Mouse (Mus musculus) liver, embryonic 14.5 days (tissue): ENCODE data around the gene Tas2r136. TPM values are rescaled to one million over a fixed set of nuclear protein-coding genes. Genes with fewer than 3 reads are reported as not detected.

ENCODE experiments used
- ATAC-seq: fragments of 200-750 bp; cut with Nextera tagmentation; 2 replicates; pipeline ENCODE4 v1.8.0; 2017; ENCODE audit warnings: moderate number of reproducible peaks, mild to moderate bottlenecking, moderate library complexity; ENCODE audit not compliant: insufficient read depth
- DNase-seq, 3 experiments: peaks; one replicate each; pipeline ENCODE4 v3.0.0-alpha.2; 2012 to 2013; ENCODE audit warnings: low read depth in 3 of 3, low spot score in 3 of 3
- H3K27ac ChIP-seq: fragments of 300-500 bp; sonication (generic); 2 replicates; pipeline ENCODE4 v1.5.1; 2014; ENCODE audit warnings: moderate library complexity, mild to moderate bottlenecking, control low read depth, inconsistent platforms
- H3K27me3 ChIP-seq: fragments of 300-500 bp; sonication (generic); 2 replicates; pipeline ENCODE4 v1.6.1; 2014; ENCODE audit warnings: mild to moderate bottlenecking, low read length, moderate library complexity; ENCODE audit not compliant: control insufficient read depth, insufficient read depth
- H3K36me3 ChIP-seq: fragments of 300-500 bp; sonication (generic); replicated peaks from 2 replicates; pipeline ENCODE4 v1.6.1; 2014; ENCODE audit warnings: low read depth; ENCODE audit not compliant: control insufficient read depth, insufficient read depth
- H3K4me1 ChIP-seq, 2 experiments: fragments of 200-500 bp in 1 of 2; fragments of 300-500 bp in 1 of 2; sonication (generic) in 1 of 2; replicated peaks; 2 replicates each; pipeline ENCODE4 v1.6.1; 2012 to 2014; ENCODE audit warnings: antibody characterized with exemption in 1 of 2, inconsistent platforms in 1 of 2, low read length in 1 of 2; ENCODE audit not compliant: control insufficient read depth in 2 of 2, insufficient read depth in 2 of 2
- H3K4me2 ChIP-seq: fragments of 300-500 bp; sonication (generic); 2 replicates; pipeline ENCODE4 v1.6.1; 2014; ENCODE audit warnings: low read depth, mild to moderate bottlenecking, control low read depth, moderate library complexity
- H3K4me3 ChIP-seq, 2 experiments: fragments of 200-500 bp in 1 of 2; fragments of 300-500 bp in 1 of 2; sonication (generic) in 1 of 2; 2 replicates each; pipeline ENCODE4 v1.5.1; 2012 to 2014; ENCODE audit warnings: low read depth in 2 of 2, low read length in 2 of 2, mild to moderate bottlenecking in 2 of 2, control low read depth in 1 of 2, inconsistent platforms in 1 of 2, moderate library complexity in 1 of 2; ENCODE audit not compliant: insufficient read depth in 1 of 2
- H3K9ac ChIP-seq: fragments of 300-500 bp; sonication (generic); replicated peaks from 2 replicates; pipeline ENCODE4 v1.6.1; 2014; ENCODE audit warnings: mild to moderate bottlenecking, control low read depth, moderate library complexity
- H3K9me3 ChIP-seq: fragments of 300-500 bp; sonication (generic); 2 replicates; pipeline ENCODE4 v1.6.1; 2016; ENCODE audit warnings: low read length, mixed read lengths; ENCODE audit not compliant: control insufficient read depth
- CTCF ChIP-seq: IDR thresholded peaks from 2 replicates; pipeline ENCODE4 v1.5.1; 2016; ENCODE audit warnings: antibody characterized with exemption, low read depth, control low read depth
- EP300 ChIP-seq: IDR thresholded peaks from 2 replicates; pipeline ENCODE4 v1.6.1; 2016; ENCODE audit warnings: antibody characterized with exemption, low read depth
- WGBS: fragments of 180-500 bp; shearing (Covaris S2); extraction: QIAGEN DNeasy Blood & Tissue Kit; methylation state at CpG from one replicate; pipeline ENCODE4 v1.1.7; 2014; ENCODE audit not compliant: insufficient replicate concordance; 5-methylcytosine and 5-hydroxymethylcytosine counted together
- polyA plus RNA-seq, 2 experiments: library from polyadenylated mRNA; depleted of rRNA in 1 of 2; stranded (reverse) in 1 of 2; unstranded in 1 of 2; fragments of >200 nt; fragmentation: Nextera tagmentation in 1 of 2; extraction: Ambion mirVana in 1 of 2; gene quantifications; 2 replicates each; pipeline versions ENCODE4 v1.2.1 to v1.2.3; 2012 to 2014

Tas2r136 gene
- polyA plus RNA-seq, 2 experiments = not detected

GRCm38 (mm10) chr6:132750206-132750605, 27.8 kb downstream of the Tas2r136 start:
- DNase-seq (no peak), ATAC-seq (no peak)
- no peak for TF ChIP-seq EP300
- TF ChIP-seq CTCF = no peak
- no peaks in the 10 kb centered on the region for H3K27me3 ChIP-seq
- no peak overlapping the region for H3K27ac ChIP-seq
- 56% methylated on average over 2 of the region's 2 CpGs for WGBS
- H3K4me1 ChIP-seq = no peaks in the 10 kb centered on the region
- no peak overlapping the region for H3K9ac ChIP-seq
- H3K36me3 ChIP-seq = no peaks in the 10 kb centered on the region
- H3K4me2 ChIP-seq = no peak overlapping the region
- no peak overlapping the region for H3K4me3 ChIP-seq
- no peaks in the 10 kb centered on the region for H3K9me3 ChIP-seq

GRCm38 (mm10) chr6:132737935-132738334, 40.0 kb downstream of the Tas2r136 start, which contains the start of gene Tas2r115:
Tas2r115 (minus strand) TSS chr6:132738035.
- Histone ChIP-seq H3K4me3 (no peak within 1 kb of the TSS), H3K4me1 (no peaks in the 10 kb centered on the region), H3K27me3 (no peaks in the 10 kb centered on the region), H3K9me3 (no peaks in the 10 kb centered on the region), H3K9ac (no peak within 1 kb of the TSS), H3K36me3 (no peaks in the 10 kb centered on the region), H3K4me2 (no peak within 1 kb of the TSS), H3K27ac (no peak within 1 kb of the TSS)
- ATAC-seq (no peak), DNase-seq (no peak)
- 52% methylated on average over 2 of the region's 2 CpGs for WGBS
- TF ChIP-seq EP300 (no peak), CTCF (no peak)

Other genes starting within 250 kb of the Tas2r136 start
- gene Prh1, start 208.4 kb downstream of the Tas2r136 start, polyA plus RNA-seq (2012; rRNA removed) = not detected in 2 replicates
- not detected in 2 replicates for gene Prh1, start 208.4 kb downstream of the Tas2r136 start, polyA plus RNA-seq (2014; fragmentation: Nextera tagmentation; extraction: Ambion mirVana)
- gene Prp2, start 182.2 kb downstream of the Tas2r136 start, polyA plus RNA-seq (2012; rRNA removed) = not detected in 2 replicates
- gene Prp2, start 182.2 kb downstream of the Tas2r136 start, polyA plus RNA-seq (2014; fragmentation: Nextera tagmentation; extraction: Ambion mirVana) = not detected in 2 replicates
- not detected in 2 replicates for gene A630073D07Rik, start 126.6 kb downstream of the Tas2r136 start, polyA plus RNA-seq (2012; rRNA removed)
- gene A630073D07Rik, start 126.6 kb downstream of the Tas2r136 start, polyA plus RNA-seq (2014; fragmentation: Nextera tagmentation; extraction: Ambion mirVana) = not detected in 2 replicates
- not detected in 2 replicates for gene Tas2r120, start 121.2 kb downstream of the Tas2r136 start, polyA plus RNA-seq (2012; rRNA removed)
- not detected in 2 replicates for gene Tas2r120, start 121.2 kb downstream of the Tas2r136 start, polyA plus RNA-seq (2014; fragmentation: Nextera tagmentation; extraction: Ambion mirVana)
- gene Tas2r121, start 77.2 kb downstream of the Tas2r136 start, polyA plus RNA-seq (2012; rRNA removed) = not detected in 2 replicates
- gene Tas2r121, start 77.2 kb downstream of the Tas2r136 start, polyA plus RNA-seq (2014; fragmentation: Nextera tagmentation; extraction: Ambion mirVana) = not detected in 2 replicates
- gene Tas2r122, start 66.2 kb downstream of the Tas2r136 start, polyA plus RNA-seq (2012; rRNA removed) = not detected in 2 replicates
- gene Tas2r122, start 66.2 kb downstream of the Tas2r136 start, polyA plus RNA-seq (2014; fragmentation: Nextera tagmentation; extraction: Ambion mirVana) = not detected in 2 replicates
- gene Tas2r115, start 40.1 kb downstream of the Tas2r136 start, polyA plus RNA-seq (2012; rRNA removed) = not detected in 2 replicates
- gene Tas2r115, start 40.1 kb downstream of the Tas2r136 start, polyA plus RNA-seq (2014; fragmentation: Nextera tagmentation; extraction: Ambion mirVana) = not detected in 2 replicates
- gene Tas2r124, start 23.4 kb downstream of the Tas2r136 start, polyA plus RNA-seq (2012; rRNA removed) = not detected in 2 replicates
- gene Tas2r124, start 23.4 kb downstream of the Tas2r136 start, polyA plus RNA-seq (2014; fragmentation: Nextera tagmentation; extraction: Ambion mirVana) = not detected in 2 replicates
- gene Tas2r102, start 16.0 kb downstream of the Tas2r136 start, polyA plus RNA-seq (2012; rRNA removed) = not detected in 2 replicates
- not detected in 2 replicates for gene Tas2r102, start 16.0 kb downstream of the Tas2r136 start, polyA plus RNA-seq (2014; fragmentation: Nextera tagmentation; extraction: Ambion mirVana)
- not detected in 2 replicates for gene Tas2r117, start 24.7 kb upstream of the Tas2r136 start, polyA plus RNA-seq (2012; rRNA removed)
- not detected in 2 replicates for gene Tas2r117, start 24.7 kb upstream of the Tas2r136 start, polyA plus RNA-seq (2014; fragmentation: Nextera tagmentation; extraction: Ambion mirVana)
- not detected in 2 replicates for gene Tas2r123, start 69.0 kb upstream of the Tas2r136 start, polyA plus RNA-seq (2012; rRNA removed)
- gene Tas2r123, start 69.0 kb upstream of the Tas2r136 start, polyA plus RNA-seq (2014; fragmentation: Nextera tagmentation; extraction: Ambion mirVana) = not detected in 2 replicates
- gene Tas2r116, start 77.3 kb upstream of the Tas2r136 start, polyA plus RNA-seq (2012; rRNA removed) = not detected in 2 replicates
- gene Tas2r116, start 77.3 kb upstream of the Tas2r136 start, polyA plus RNA-seq (2014; fragmentation: Nextera tagmentation; extraction: Ambion mirVana) = not detected in 2 replicates
- not detected in 2 replicates for gene Tas2r110, start 89.8 kb upstream of the Tas2r136 start, polyA plus RNA-seq (2012; rRNA removed)
- not detected in 2 replicates for gene Tas2r110, start 89.8 kb upstream of the Tas2r136 start, polyA plus RNA-seq (2014; fragmentation: Nextera tagmentation; extraction: Ambion mirVana)
- gene Tas2r113, start 114.8 kb upstream of the Tas2r136 start, polyA plus RNA-seq (2012; rRNA removed) = not detected in 2 replicates
- gene Tas2r113, start 114.8 kb upstream of the Tas2r136 start, polyA plus RNA-seq (2014; fragmentation: Nextera tagmentation; extraction: Ambion mirVana) = not detected in 2 replicates
- not detected in 2 replicates for gene Tas2r125, start 131.5 kb upstream of the Tas2r136 start, polyA plus RNA-seq (2012; rRNA removed)
- not detected in 2 replicates for gene Tas2r125, start 131.5 kb upstream of the Tas2r136 start, polyA plus RNA-seq (2014; fragmentation: Nextera tagmentation; extraction: Ambion mirVana)
- not detected in 2 replicates for gene Tas2r129, start 172.9 kb upstream of the Tas2r136 start, polyA plus RNA-seq (2012; rRNA removed)
- gene Tas2r129, start 172.9 kb upstream of the Tas2r136 start, polyA plus RNA-seq (2014; fragmentation: Nextera tagmentation; extraction: Ambion mirVana) = not detected in 2 replicates
- gene Tas2r131, start 179.8 kb upstream of the Tas2r136 start, polyA plus RNA-seq (2012; rRNA removed) = not detected in 2 replicates
- not detected in 2 replicates for gene Tas2r131, start 179.8 kb upstream of the Tas2r136 start, polyA plus RNA-seq (2014; fragmentation: Nextera tagmentation; extraction: Ambion mirVana)
- gene Tas2r109, start 202.8 kb upstream of the Tas2r136 start, polyA plus RNA-seq (2012; rRNA removed) = not detected in 2 replicates
- gene Tas2r109, start 202.8 kb upstream of the Tas2r136 start, polyA plus RNA-seq (2014; fragmentation: Nextera tagmentation; extraction: Ambion mirVana) = not detected in 2 replicates